Mouse (Mus musculus) testis, adult 2 months (tissue): ENCODE results near the gene Ahcyl2.

ENCODE experiments used
- CTCF ChIP-seq: fragments of 200-500 bp; IDR thresholded peaks from 2 replicates; pipeline ENCODE4 v1.5.1; 2012; ENCODE audit warnings: low read depth, mild to moderate bottlenecking, inconsistent platforms, low read length, moderate library complexity; ENCODE audit not compliant: control insufficient read depth, insufficient read depth, insufficient replicate concordance
- POLR2A ChIP-seq: fragments of 200-500 bp; IDR thresholded peaks from 2 replicates; pipeline ENCODE4 v1.6.1; 2012; ENCODE audit warnings: low read depth, mild to moderate bottlenecking, inconsistent platforms, low read length, moderate library complexity; ENCODE audit not compliant: control insufficient read depth

GRCm38 (mm10) chr6:29756476-29756875 is 11.3 kb upstream of the Ahcyl2 start:
- TF ChIP-seq POLR2A (no peak), CTCF (no peak)
